8 mouse cellular contexts compared by ENCODE assay signal in genomic region chr8:125909661-125910364, GRCm38 (mm10). TPM values are rescaled to one million over a fixed set of nuclear protein-coding genes. Genes with fewer than 3 reads are reported as not detected.
DNase-seq lines count a peak whose midpoint lies in the region; ATAC-seq lines count a peak whose summit lies in the region.

No protein-coding gene starts in this region.

- H3K36me3 ChIP-seq in forebrain, embryonic 13.5 days (ENCODE audit: poor library complexity, severe bottlenecking), result no peaks in the 10 kb centered on the region
- H3K36me3 ChIP-seq in hindbrain, embryonic 16.5 days (ENCODE audit: control insufficient read depth, insufficient read depth, low read length), result no peaks in the 10 kb centered on the region
- no peaks in the 10 kb centered on the region for H3K36me3 ChIP-seq in liver, embryonic 13.5 days
- H3K36me3 ChIP-seq in neural tube, embryonic 15.5 days, result no peaks in the 10 kb centered on the region

- H3K9ac ChIP-seq in forebrain, embryonic 13.5 days, result no peak overlapping the region
- peak overlapping the region; percentile 71; the same call in 1 of the 2 replicates for H3K9ac ChIP-seq in hindbrain, embryonic 16.5 days (ENCODE audit: low read depth, low read length)
- no peak overlapping the region for H3K9ac ChIP-seq in liver, embryonic 13.5 days
- H3K9ac ChIP-seq in neural tube, embryonic 15.5 days (replicated peaks), result 0 out of 2 replicates have a peak overlapping the region, but pooled peaks have one; percentile 59

- ATAC-seq in cerebellum, adult (ENCODE audit: insufficient number of reproducible peaks, low FRiP score, low TSS enrichment), result 0 out of 2 replicates have a peak, but pooled peaks have one; percentile 5
- no peak for ATAC-seq in forebrain, embryonic 13.5 days
- ATAC-seq in hindbrain, embryonic 16.5 days, result no peak
- peak; percentile 44 for ATAC-seq in liver, embryonic 13.5 days (ENCODE audit: low read depth)
- peak; percentile 35 for ATAC-seq in neural tube, embryonic 15.5 days (ENCODE audit: low FRiP score)

- DNase-seq in cerebellum, postnatal 4 days (ENCODE audit: low spot score in 2 of 2), result no peak
- DNase-seq in liver, embryonic 13.5 days, result no peak
- no peak for DNase-seq in spleen, postnatal 36 days (ENCODE audit: low spot score in 2 of 2)
- no peak for DNase-seq in natural killer cell, adult 2 months (ENCODE audit: low spot score in 2 of 2)

- no peaks in the 10 kb centered on the region for H3K9me3 ChIP-seq in forebrain, embryonic 13.5 days (replicated peaks)
- no peaks in the 10 kb centered on the region for H3K9me3 ChIP-seq in hindbrain, embryonic 16.5 days (ENCODE audit: control insufficient read depth, low read length)
- no peaks in the 10 kb centered on the region for H3K9me3 ChIP-seq in liver, embryonic 13.5 days (replicated peaks)
- no peaks in the 10 kb centered on the region for H3K9me3 ChIP-seq in neural tube, embryonic 15.5 days (replicated peaks)

- peak overlapping the region; percentile 51 for H3K4me3 ChIP-seq in forebrain, embryonic 13.5 days
- H3K4me3 ChIP-seq in hindbrain, embryonic 16.5 days (ENCODE audit: low read length), result peak overlapping the region; percentile 67
- peak overlapping the region; percentile 46 for H3K4me3 ChIP-seq in liver, embryonic 13.5 days (replicated peaks)
- peak overlapping the region; percentile 60 for H3K4me3 ChIP-seq in neural tube, embryonic 15.5 days (replicated peaks)

- peak overlapping the region; percentile 96 for H3K4me2 ChIP-seq in forebrain, embryonic 13.5 days
- H3K4me2 ChIP-seq in hindbrain, embryonic 16.5 days (ENCODE audit: low read length), result peak overlapping the region; percentile 100
- H3K4me2 ChIP-seq in liver, embryonic 13.5 days, result peak overlapping the region; percentile 67
- H3K4me2 ChIP-seq in neural tube, embryonic 15.5 days, result peak overlapping the region; percentile 99

- H3K4me1 ChIP-seq in forebrain, embryonic 13.5 days, result peaks cover 15% of the 10 kb centered on the region
- H3K4me1 ChIP-seq in hindbrain, embryonic 16.5 days (ENCODE audit: control insufficient read depth, insufficient read depth, low read depth, low read length), result peaks cover 12% of the 10 kb centered on the region
- H3K4me1 ChIP-seq in liver, embryonic 13.5 days (replicated peaks), result 0 out of 2 replicates have a peak, but pooled peaks cover 10% of the 10 kb centered on the region
- peaks cover 21% of the 10 kb centered on the region for H3K4me1 ChIP-seq in neural tube, embryonic 15.5 days

- WGBS in forebrain, embryonic 13.5 days, result 5% methylated on average over 30 of the region's 30 CpGs
- 6% methylated on average over 30 of the region's 30 CpGs for WGBS in hindbrain, embryonic 16.5 days
- 5% methylated on average over 30 of the region's 30 CpGs for WGBS in liver, embryonic 13.5 days (ENCODE audit: insufficient replicate concordance)
- 5% methylated on average over 30 of the region's 30 CpGs for WGBS in neural tube, embryonic 15.5 days

- H3K27me3 ChIP-seq in forebrain, embryonic 13.5 days, result peaks cover 70% of the 10 kb centered on the region
- H3K27me3 ChIP-seq in hindbrain, embryonic 16.5 days (replicated peaks; ENCODE audit: control insufficient read depth, insufficient read depth, low read length), result peaks cover 42% of the 10 kb centered on the region
- H3K27me3 ChIP-seq in liver, embryonic 13.5 days, result peaks cover 59% of the 10 kb centered on the region
- H3K27me3 ChIP-seq in neural tube, embryonic 15.5 days (replicated peaks), result peaks cover 62% of the 10 kb centered on the region

- no peak overlapping the region for H3K27ac ChIP-seq in forebrain, embryonic 13.5 days
- H3K27ac ChIP-seq in hindbrain, embryonic 16.5 days (ENCODE audit: low read depth, low read length), result no peak overlapping the region
- H3K27ac ChIP-seq in liver, embryonic 13.5 days, result no peak overlapping the region
- H3K27ac ChIP-seq in neural tube, embryonic 15.5 days (replicated peaks), result no peak overlapping the region

RNA-seq across cellular contexts. Expression of gene Map3k21, which starts 0.4 kb away (rescaled TPM):
- 0.08 and 0.10 TPM in 2 replicates for polyA plus RNA-seq in forebrain, embryonic 13.5 days (2015; fragmentation: Nextera tagmentation; extraction: Ambion mirVana)
- polyA plus RNA-seq in hindbrain, embryonic 16.5 days (2015; fragmentation: Nextera tagmentation; extraction: Ambion mirVana), result 0.94 and 0.95 TPM in 2 replicates
- 0.02 TPM in 2 replicates for polyA plus RNA-seq in liver, embryonic 13.5 days (2015; fragmentation: Nextera tagmentation; extraction: Ambion mirVana)
- polyA plus RNA-seq in neural tube, embryonic 15.5 days (2015; fragmentation: Nextera tagmentation; extraction: Ambion mirVana), result 0.59 and 0.86 TPM in 2 replicates

RNA-seq across cellular contexts. Expression of gene Pcnx2, which starts 11.7 kb away (rescaled TPM):
- 2.1 and 2.5 TPM in 2 replicates for polyA plus RNA-seq in forebrain, embryonic 13.5 days (2015; fragmentation: Nextera tagmentation; extraction: Ambion mirVana)
- polyA plus RNA-seq in hindbrain, embryonic 16.5 days (2015; fragmentation: Nextera tagmentation; extraction: Ambion mirVana), result 4.1 and 5.9 TPM in 2 replicates
- polyA plus RNA-seq in liver, embryonic 13.5 days (2015; fragmentation: Nextera tagmentation; extraction: Ambion mirVana), result 0.19 and 0.27 TPM in 2 replicates
- 3.6 and 4.8 TPM in 2 replicates for polyA plus RNA-seq in neural tube, embryonic 15.5 days (2015; fragmentation: Nextera tagmentation; extraction: Ambion mirVana)

Comparison
In these comparisons a context has a peak if more than half of its experiments do, and no peak if none do; other contexts are left out.
1. ATAC-seq: peak in cerebellum, adult (single experiment), liver, embryonic 13.5 days (single experiment) and neural tube, embryonic 15.5 days (single experiment); none in forebrain, embryonic 13.5 days (single experiment) and hindbrain, embryonic 16.5 days (single experiment).
2. H3K9ac ChIP-seq: peak in hindbrain, embryonic 16.5 days (single experiment) and neural tube, embryonic 15.5 days (single experiment); none in forebrain, embryonic 13.5 days (single experiment) and liver, embryonic 13.5 days (single experiment).
3. Peak in every context shown above with its lines, with median percentiles within 50 percentile points of each other: H3K4me2 ChIP-seq and H3K4me3 ChIP-seq.